Mouse (Mus musculus) spleen, adult 18-20 months (tissue): Measurements from ENCODE around the gene Thnsl2.
A peak's percentile ranks its signal among the peaks of the same experiment; 100 is the strongest.

ENCODE experiments used
- DNase-seq, 2 experiments: peaks; one replicate each; pipeline ENCODE4 v3.0.0; 2022; ENCODE audit warnings: mixed read lengths in 2 of 2

Thnsl2 gene

DNA sequence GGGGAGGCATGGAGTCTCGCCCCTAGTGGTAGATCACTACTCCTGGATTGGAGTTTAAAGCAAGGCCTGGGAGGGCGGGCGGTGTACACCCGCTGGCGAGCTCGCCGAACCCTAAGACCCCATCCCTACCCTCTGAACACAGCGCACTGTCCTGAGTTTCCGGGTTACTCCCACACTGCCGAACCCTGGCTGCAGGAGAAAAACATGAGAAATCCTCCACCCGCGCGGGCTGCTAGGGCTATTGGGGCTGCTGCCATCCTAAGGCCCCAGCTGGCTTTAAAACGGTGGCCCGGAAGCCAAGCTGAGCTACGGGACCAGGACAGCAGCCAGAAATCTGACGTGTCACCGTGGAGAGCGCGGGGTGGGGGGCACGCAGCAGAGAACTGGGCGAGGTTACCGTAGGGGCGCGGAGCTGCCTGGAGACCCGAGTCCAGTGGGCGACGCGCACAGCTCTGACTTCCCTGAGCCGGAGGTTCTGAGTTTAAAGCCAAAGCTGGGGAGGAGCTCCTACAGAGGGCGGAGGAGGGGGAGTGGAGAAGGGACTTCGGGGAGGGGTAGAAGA, at the start of gene Thnsl2:
Thnsl2 (minus strand) TSS at position 546 of the 562 bp plus-strand sequence.
- peak; percentile 8 to 22 for DNase-seq

GRCm38 (mm10) chr6:71193151-71193740, 49.0 kb upstream of the Thnsl2 start:
- DNase-seq, result no peak

DNA sequence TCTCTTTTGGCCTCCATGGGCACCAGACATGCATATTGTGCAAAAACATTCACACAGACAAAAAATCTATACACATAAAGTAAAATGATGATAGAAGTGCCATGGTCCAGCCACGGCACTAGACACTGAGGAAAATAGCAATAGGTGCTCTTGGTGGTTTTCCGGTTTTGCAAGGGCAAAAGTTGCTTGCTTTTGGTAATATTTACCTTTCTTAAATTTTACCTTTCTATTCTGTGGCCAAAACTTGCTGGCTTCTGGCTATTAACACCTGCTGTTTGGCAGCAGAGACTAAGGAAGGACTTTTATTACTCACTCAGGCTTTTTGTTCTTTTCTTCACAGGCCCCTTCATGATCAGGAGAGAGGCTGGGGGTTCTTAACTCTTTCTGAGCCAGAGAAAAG, 46.3 kb upstream of the Thnsl2 start:
- DNase-seq, result no peak

DNA sequence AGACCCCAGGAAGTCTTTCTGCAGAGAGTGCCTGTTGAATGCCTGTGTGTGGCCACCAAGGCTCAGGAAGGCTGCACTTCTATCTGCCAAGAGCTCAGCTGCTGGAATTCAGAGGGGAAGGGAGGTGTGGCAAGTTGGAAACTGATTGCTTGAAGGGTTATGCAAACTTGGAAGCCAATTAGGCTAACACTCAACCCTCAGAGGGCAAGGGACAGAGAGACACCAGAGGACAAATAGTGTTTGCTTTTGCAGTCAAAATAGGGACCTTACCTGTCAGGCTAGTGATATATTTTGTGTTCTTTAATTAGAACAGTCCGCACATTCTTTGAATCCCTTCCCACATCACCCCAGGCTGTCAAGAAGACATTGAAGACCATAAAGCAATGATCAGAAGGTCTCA, 45.3 kb upstream of the Thnsl2 start:
- no peak for DNase-seq

DNA sequence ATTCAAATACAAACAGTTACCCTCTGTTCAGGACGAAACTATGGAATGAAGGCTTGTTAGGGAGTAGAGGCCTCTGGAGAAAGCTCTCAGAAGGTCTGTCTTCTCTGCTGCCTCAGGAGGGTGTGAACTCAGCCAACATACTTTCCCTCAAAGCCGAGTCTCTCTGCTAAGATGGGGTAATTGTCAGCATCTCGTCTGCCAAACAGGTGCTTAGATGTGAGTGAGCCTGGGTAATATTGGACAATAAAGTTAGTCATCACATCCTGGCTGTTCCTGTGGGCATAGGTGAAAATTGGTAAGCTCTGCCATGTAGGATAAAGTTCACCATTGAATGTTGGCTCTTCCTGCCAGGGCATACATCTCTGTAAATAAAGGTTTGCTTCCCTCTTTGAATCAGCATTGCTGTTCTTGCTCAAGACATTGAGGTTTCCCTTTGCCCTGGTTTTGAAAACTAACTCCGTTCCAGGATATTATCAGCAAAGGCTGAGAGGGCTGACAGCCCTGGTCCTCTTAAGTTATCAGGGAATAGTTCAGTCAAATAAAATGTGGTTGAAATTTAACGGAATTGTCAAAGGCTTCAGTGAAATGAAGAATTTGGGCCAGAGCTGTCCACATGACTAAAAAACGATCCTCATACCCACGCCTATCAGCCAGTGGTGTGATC, 40.8 kb upstream of the Thnsl2 start:
- no peak for DNase-seq

DNA sequence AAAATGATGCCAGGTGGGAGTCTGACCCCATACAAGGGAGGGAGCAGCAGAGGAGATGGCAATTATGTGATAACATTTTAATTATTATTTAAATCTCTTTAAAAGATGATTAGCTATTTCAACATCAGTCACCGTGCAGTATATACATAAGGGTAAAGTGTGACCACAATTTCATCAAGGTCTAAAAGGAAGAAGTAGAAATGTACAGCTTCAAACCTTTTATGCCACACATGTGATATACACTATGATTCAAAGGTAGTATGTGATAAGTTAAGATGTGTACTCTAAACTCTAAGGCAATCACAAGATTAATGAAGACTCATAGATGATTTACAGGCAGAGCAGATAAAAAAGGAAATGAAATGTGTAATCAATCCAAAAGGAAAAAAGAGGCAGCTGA, 36.4 kb upstream of the Thnsl2 start:
- no peak for DNase-seq

DNA sequence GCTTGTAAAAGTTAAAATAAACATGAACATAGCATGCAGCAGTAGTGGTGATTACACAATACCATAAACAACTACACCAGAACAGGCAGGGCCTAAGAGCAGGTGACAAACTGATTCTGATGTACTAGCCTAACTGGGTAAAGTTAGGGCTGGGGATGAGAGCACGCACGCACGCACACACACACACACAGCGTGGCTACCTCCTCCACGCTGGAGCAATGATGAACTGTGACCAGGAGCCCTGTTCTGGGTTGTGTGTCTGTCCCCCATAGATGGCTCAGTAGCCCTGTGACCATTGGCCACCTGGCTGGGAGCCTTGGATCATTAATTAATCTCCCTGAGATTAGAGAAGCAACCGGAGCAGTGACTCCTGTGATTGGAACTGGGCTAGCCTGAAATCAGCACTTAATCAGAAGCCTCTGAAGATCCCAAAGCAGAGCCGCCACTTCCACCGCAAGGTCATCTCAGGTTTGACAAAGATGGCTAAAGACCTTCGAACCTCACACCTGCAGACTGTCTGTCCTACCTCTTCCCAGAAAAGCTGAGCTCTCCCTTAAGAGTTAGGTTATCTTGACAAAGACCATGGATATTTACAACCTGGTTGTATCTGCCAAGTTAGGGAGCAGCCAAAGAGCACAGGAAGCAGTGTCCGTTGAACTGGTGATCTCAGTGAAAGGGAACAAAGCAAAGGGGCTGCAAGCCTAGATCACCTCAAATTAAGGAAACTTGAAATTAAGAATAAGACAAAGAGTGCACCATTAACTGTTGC, 28.8 kb upstream of the Thnsl2 start:
- no peak for DNase-seq

- no peak for DNase-seq
Measured at GRCm38 (mm10) chr6:71166551-71167169, 22.4 kb upstream of the Thnsl2 start.

DNA sequence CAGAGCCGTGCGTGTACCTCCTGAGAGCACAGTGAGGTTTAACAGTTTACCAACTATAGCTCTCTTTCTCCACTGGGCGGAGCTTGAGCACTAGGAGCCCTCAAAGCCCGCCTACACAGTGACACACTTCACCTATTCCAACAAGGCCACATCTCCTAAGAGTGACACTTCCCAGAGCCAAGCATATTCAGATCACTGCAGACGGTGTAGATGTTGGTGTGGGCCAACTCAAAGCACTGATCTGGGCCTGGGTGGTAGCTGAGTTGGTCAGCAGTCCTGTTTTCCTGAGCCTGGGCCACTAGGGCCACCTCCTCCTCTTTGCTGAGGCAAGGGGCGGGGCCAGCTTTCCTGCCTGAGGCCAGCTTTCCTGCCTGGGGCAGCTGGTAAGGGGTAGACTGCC, 20.2 kb upstream of the Thnsl2 start:
- no peak for DNase-seq

- DNase-seq, result no peak
Measured at GRCm38 (mm10) chr6:71162269-71162668, 18.0 kb upstream of the Thnsl2 start.

GRCm38 (mm10) chr6:71161290-71161689, 17.1 kb upstream of the Thnsl2 start:
- DNase-seq, result no peak

DNA sequence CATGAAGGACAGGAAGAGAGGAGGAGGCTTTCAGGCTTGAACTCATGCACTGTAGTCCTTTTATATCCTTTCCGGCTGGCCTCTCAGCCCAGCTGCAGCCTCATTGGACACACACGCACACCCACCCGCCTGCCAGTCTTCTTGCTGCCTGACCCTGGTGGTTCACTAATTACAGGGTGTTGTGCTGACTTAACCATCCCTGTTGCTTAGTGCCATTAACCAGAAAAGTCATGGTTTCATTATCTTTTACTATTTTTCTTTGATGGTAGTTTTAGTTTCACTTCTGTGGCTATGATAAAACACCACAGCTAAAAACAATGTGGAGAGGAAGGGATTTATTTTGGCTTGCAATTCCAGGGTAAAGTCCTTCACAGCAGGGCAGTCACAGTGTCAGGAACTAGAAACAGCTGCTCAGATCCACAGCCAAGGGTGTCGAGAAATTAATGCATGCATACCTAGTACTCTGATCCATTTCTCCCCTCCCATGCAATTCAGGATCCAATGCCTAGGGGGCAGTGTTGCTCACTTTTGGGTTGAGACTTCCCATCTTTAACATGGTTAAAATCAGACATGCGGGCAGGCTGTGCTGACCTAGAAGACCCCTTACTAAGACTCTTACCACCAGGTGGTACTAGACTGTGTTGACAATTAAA, 12.6 kb upstream of the Thnsl2 start:
- DNase-seq, result peak in 1 of 2 experiments; percentile 21

DNA sequence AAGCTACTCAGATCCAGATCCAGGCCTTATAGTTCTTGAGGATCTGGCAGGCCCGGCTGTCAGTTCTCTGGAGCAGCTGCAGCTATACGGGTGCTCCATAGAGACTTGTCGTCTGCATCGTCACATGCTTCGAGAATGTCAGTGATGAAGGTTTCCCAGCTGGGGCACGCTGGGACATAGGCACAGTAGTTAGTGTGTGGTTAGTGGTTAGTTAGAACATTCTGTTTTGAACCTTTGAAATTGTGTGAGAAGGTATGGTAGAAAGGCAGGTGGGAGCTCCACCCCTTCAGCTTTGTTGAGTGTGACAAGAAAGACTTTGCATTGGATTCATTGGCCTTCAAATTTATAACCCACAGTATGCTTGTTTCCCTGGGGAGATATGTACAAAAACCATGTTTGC, 10.6 kb upstream of the Thnsl2 start:
- DNase-seq, result no peak

DNA sequence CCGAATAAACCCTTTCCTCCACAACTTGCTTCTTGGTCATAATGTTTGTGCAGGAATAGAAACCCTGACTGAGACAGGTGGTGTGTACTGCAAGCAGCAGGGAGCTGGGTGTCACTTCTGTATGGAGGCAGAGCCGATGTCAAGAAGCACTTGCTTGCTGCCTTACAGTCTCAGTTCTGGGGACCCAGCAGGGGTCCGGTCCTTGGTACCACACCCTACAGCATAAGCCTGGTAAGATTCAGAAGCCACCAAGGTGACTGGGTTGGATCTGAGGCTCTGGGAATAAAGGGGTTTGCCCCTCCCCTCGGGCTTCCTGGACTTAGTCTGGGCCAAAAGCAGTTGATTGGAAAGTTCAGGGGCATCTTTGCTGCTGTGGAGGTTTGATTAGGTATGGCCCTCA, 9.2 kb upstream of the Thnsl2 start:
- DNase-seq, result no peak

DNA sequence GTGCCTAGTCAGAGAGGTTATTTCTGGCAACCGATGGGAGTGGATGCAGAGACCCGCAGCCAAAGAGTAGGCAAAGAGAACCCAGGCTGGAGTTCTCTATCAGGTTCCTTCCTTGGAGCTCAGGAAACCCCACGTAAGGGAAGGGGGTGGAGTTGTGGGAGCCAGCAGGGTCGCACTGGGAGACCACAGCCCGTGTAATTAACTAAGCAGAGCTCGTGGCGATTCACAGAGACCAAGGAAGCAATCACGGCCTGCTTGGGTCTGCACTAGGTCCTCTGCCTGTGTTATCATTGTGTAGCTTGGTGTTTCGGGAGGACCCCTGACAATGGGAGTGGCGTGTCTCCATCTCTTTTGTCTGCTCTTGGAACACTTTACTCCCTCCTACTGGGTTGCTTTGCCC, 6.9 kb upstream of the Thnsl2 start:
- DNase-seq, result no peak

DNA sequence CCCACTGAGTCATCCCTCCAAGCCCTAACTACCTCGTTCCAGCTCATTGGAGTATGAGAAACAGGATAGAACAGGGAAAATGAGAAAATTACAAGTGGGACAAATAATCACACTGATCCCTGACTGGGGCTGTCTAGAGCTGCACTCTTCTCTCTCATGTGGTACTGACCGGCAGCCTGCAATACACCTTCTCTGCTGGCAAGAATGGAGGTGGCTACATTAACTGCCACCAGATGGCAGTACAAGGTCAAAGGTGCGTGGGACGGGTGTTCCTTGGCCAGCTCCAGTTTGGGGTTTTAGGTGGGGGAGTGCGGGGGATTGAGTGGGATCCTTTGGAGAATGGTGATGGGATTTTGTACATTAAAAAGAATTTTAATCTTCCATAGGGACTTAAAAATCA, 5.3 kb upstream of the Thnsl2 start:
- DNase-seq, result peak in 1 of 2 experiments; percentile 37

- DNase-seq, result no peak
Measured at GRCm38 (mm10) chr6:71148336-71148735, 4.1 kb upstream of the Thnsl2 start.

DNA sequence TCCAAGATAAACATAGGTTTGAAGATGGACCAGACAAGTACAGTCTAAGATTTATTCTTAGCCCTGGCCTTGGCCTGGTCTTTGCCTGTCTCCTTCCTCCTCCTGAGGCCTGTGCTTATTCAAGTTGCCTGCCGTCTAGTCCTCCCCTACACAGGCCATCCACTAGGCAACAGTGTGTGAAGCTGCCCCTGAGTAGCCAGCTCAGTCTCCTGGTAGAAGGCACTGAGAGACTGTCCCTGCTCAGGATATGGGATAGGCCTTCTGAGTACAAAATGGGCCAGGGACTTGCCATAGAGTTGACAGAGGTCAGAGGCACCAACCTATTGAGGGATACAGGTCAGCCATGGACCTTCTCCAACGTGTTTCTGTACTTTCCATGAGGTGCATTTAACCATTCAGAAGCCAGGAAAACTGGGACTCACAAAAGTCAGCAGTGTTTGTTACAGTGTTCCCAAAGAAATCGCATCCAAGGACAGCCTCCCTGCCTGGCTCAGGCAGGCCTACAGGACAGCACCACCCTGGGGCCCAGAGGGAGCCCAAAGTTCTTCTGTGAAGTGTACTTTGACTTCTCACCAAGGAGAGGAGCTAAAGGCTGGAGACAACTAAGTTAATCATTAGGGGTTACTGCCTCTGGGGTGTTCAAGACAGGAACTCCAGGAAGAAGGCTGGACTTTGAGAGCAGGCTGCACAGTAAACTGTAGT, 1.2 kb upstream of the Thnsl2 start:
- DNase-seq, result no peak

GRCm38 (mm10) chr6:71143154-71143893, 915 bp downstream of the Thnsl2 start:
- DNase-seq, result no peak

GRCm38 (mm10) chr6:71135031-71135430, 9.2 kb downstream of the Thnsl2 start:
- no peak for DNase-seq

GRCm38 (mm10) chr6:71133559-71133958, 10.7 kb downstream of the Thnsl2 start:
- no peak for DNase-seq
